Mouse (Mus musculus) spleen, adult 2 months (tissue): ENCODE measurements around the gene Trem2.

Source experiments
- CTCF ChIP-seq: fragments of 200-500 bp; IDR thresholded peaks from 2 replicates; pipeline ENCODE4 v1.5.1; 2011; ENCODE audit warnings: mild to moderate bottlenecking, inconsistent platforms; ENCODE audit not compliant: insufficient read depth, insufficient read length, insufficient replicate concordance; ENCODE audit errors: extremely low read depth
- POLR2A ChIP-seq: fragments of 200-500 bp; IDR thresholded peaks from 2 replicates; pipeline ENCODE4 v1.6.1; 2011; ENCODE audit warnings: low read depth, low read length, inconsistent platforms

DNA sequence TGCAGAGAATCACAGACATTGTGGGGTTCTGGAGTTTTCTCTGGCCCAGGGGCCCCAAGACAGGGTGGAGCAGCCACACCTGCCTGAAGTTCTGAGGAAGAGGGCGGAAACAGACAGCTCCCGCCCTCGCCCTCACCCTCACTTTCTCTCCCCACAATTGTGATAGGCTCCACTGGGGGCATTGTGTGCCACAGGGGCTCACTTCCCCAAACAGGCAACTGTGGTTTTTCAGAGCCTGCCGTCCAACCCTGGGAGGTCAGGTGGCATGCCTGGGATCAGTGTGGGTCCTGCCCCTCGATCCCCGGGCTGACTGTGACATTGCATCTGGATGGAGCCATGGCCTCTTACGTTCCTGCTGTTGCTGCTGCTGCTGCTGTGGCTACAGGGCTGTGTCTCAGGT is 46.0 kb upstream of the Trem2 start:
- TF ChIP-seq CTCF = no peak
- TF ChIP-seq POLR2A = no peak
